Comparison of ENCODE assay signal across 24 mouse cellular contexts in the genomic region with DNA sequence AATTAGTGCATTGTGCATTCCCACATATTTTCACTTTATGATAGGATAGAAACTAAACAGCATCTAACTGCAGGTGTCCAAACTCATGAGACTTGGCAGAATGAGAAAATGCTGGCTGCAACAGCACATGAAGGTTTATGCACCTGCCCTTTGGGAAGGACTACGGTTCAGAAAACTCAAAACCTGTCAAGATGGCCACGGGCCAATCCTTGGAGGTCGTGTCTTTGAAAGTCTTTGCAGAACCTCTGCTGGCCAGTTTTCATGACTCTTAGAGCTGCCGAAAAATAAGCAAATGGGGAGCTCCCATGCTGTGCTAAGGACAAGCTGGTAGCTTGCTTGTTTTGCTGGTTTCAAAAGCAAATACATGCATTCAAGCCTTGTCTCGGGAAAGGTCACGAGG.
A peak's percentile ranks its signal among the peaks of the same experiment; 100 is the strongest.
DNase-seq lines count a peak whose midpoint lies in the region.
"Had no signal": no experiment of that assay in that cellular context is flagged by ENCODE, and none has a peak within 500 bp of the region (broad histone marks: within the 10 kb centered on the region; RNA-seq: fewer than 3 reads in every experiment).

No protein-coding gene starts in this region.

- no peak overlapping the region for H3K4me3 ChIP-seq in heart, embryonic 10.5 days
- H3K4me3 ChIP-seq: embryonic facial prominence, embryonic 12.5 days; hindbrain, embryonic 10.5 days; intestine, embryonic 15.5 days; liver, embryonic 12.5 days; neural tube, embryonic 13.5 days; stomach, embryonic 15.5 days had no signal

- peak; percentile 6 for DNase-seq in adrenal gland, adult 2 months
- no peak for DNase-seq in adrenal gland, postnatal 10 days
- DNase-seq in heart, adult 11 months, result peak; percentile 69
- no peak for DNase-seq in heart, embryonic 10.5 days (ENCODE audit: low spot score)
- DNase-seq in brain, adult 2 months (ENCODE audit: low read depth, low spot score), result peak; percentile 36
- peak; percentile 81 to 82 for DNase-seq in cerebellum, postnatal 10 days
- no peak for DNase-seq in B cell, adult 2 months
- no peak for DNase-seq in spleen, postnatal 10 days (ENCODE audit: low spot score in 2 of 2)
- DNase-seq: embryo, embryonic 11 days; heart, postnatal 14 days; kidney, adult 2 months; layer of hippocampus, postnatal 36 days; liver, postnatal 0 days; lung, postnatal 36 days; thymus, adult 18-20 months; thymus, postnatal 25 days had no signal

- WGBS in heart, embryonic 10.5 days, result 75% methylated on average over 6 of the region's 6 CpGs

- no peaks in the 10 kb centered on the region for H3K4me1 ChIP-seq in heart, embryonic 10.5 days
- H3K4me1 ChIP-seq: embryonic facial prominence, embryonic 12.5 days; hindbrain, embryonic 10.5 days; intestine, embryonic 15.5 days; liver, embryonic 12.5 days; neural tube, embryonic 13.5 days; stomach, embryonic 15.5 days had no signal

- H3K27ac ChIP-seq in heart, embryonic 10.5 days, result no peak overlapping the region
- H3K27ac ChIP-seq: embryonic facial prominence, embryonic 12.5 days; hindbrain, embryonic 10.5 days; intestine, embryonic 15.5 days; kidney, postnatal 0 days; liver, embryonic 12.5 days; neural tube, embryonic 13.5 days; stomach, embryonic 15.5 days had no signal

- H3K9me3 ChIP-seq in heart, embryonic 10.5 days, result no peaks in the 10 kb centered on the region
- H3K9me3 ChIP-seq: embryonic facial prominence, embryonic 12.5 days; hindbrain, embryonic 10.5 days; intestine, embryonic 15.5 days; liver, embryonic 12.5 days; neural tube, embryonic 13.5 days; stomach, embryonic 15.5 days had no signal

- no peaks in the 10 kb centered on the region for H3K27me3 ChIP-seq in heart, embryonic 10.5 days (ENCODE audit: insufficient read depth, poor library complexity, severe bottlenecking)
- H3K27me3 ChIP-seq: embryonic facial prominence, embryonic 12.5 days; intestine, embryonic 15.5 days; liver, embryonic 12.5 days; neural tube, embryonic 13.5 days; stomach, embryonic 15.5 days had no signal

- H3K36me3 ChIP-seq in heart, embryonic 10.5 days, result no peaks in the 10 kb centered on the region
- H3K36me3 ChIP-seq: embryonic facial prominence, embryonic 12.5 days; G1E; hindbrain, embryonic 10.5 days; intestine, embryonic 15.5 days; liver, embryonic 12.5 days; neural tube, embryonic 13.5 days; stomach, embryonic 15.5 days had no signal

Comparison
In these comparisons a context has a peak if more than half of its experiments do, and no peak if none do; other contexts are left out.
1. DNase-seq: peak in adrenal gland, adult 2 months (single experiment), heart, adult 11 months (single experiment), brain, adult 2 months (single experiment) and cerebellum, postnatal 10 days (2 of 2); none in adrenal gland, postnatal 10 days (single experiment), heart, embryonic 10.5 days (single experiment), B cell, adult 2 months (0 of 2) and spleen, postnatal 10 days (0 of 2).